Mouse (Mus musculus) forebrain, embryonic 16.5 days (tissue): ENCODE results near the gene Lrrc72. TPM values are rescaled to one million over a fixed set of nuclear protein-coding genes. Genes with fewer than 3 reads are reported as not detected.
A peak's percentile ranks its signal among the peaks of the same experiment; 100 is the strongest.

ENCODE experiments used
- ATAC-seq: fragments of 200-750 bp; cut with Nextera tagmentation; 2 replicates; pipeline ENCODE4 v1.8.0; 2017; ENCODE audit warnings: mild to moderate bottlenecking, moderate library complexity
- H3K27ac ChIP-seq: fragments of 300-500 bp; sonication (generic); 2 replicates; pipeline ENCODE4 v1.5.1; 2014; ENCODE audit warnings: low read length, control low read depth
- H3K27me3 ChIP-seq: fragments of 300-500 bp; sonication (generic); replicated peaks from 2 replicates; pipeline ENCODE4 v1.6.1; 2014; ENCODE audit warnings: low read length; ENCODE audit not compliant: control insufficient read depth, insufficient read depth
- H3K36me3 ChIP-seq: fragments of 300-500 bp; sonication (generic); 2 replicates; pipeline ENCODE4 v1.6.1; 2014; ENCODE audit not compliant: control insufficient read depth, insufficient read depth
- H3K4me1 ChIP-seq: fragments of 300-500 bp; sonication (generic); replicated peaks from 2 replicates; pipeline ENCODE4 v1.6.1; 2014; ENCODE audit warnings: low read length; ENCODE audit not compliant: control insufficient read depth, insufficient read depth
- H3K4me2 ChIP-seq: fragments of 300-500 bp; sonication (generic); 2 replicates; pipeline ENCODE4 v1.6.1; 2014; ENCODE audit warnings: mild to moderate bottlenecking, low read length, control low read depth
- H3K4me3 ChIP-seq: fragments of 300-500 bp; sonication (generic); replicated peaks from 2 replicates; pipeline ENCODE4 v1.5.1; 2014; ENCODE audit warnings: mild to moderate bottlenecking, low read length, control low read depth
- H3K9ac ChIP-seq: fragments of 300-500 bp; sonication (generic); replicated peaks from 2 replicates; pipeline ENCODE4 v1.6.1; 2014; ENCODE audit warnings: low read depth, low read length, control low read depth
- H3K9me3 ChIP-seq: fragments of 300-500 bp; sonication (generic); 2 replicates; pipeline ENCODE4 v1.6.1; 2016; ENCODE audit warnings: low read length; ENCODE audit not compliant: control insufficient read depth
- WGBS: fragments of 180-500 bp; shearing (Covaris S2); extraction: QIAGEN DNeasy Blood & Tissue Kit; methylation state at CpG from one replicate; pipeline ENCODE4 v1.1.7; 2014; 5-methylcytosine and 5-hydroxymethylcytosine counted together
- polyA plus RNA-seq: library from polyadenylated mRNA; unstranded; fragments of >200 nt; fragmentation: Nextera tagmentation; extraction: Ambion mirVana; gene quantifications from 2 replicates; pipeline ENCODE4 v1.2.1, GENCODE M21; 2015

The Lrrc72 gene
- polyA plus RNA-seq, 1 experiment from 2014 or later, result not detected

DNA sequence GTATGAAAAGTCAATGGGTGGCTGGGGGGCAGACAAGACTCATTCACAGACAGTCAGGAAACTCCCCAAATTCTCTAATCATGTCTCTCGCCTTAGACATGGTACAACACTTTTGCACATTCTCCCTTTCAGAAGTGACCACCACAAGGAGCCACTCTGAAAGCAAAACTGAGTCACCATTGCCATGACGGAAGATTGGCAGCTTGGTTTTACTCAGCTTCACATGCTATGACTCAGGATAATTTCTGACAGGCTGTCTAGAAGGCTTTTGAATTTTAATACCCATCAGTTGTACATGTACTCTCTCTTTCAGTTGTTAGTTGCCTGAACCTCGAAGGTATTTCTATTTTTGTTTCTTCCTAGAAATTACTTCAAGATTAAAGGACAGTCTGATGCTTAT is 12.0 kb downstream of the Lrrc72 start:
- no peak overlapping the region for H3K27ac ChIP-seq
- H3K36me3 ChIP-seq, result no peaks in the 10 kb centered on the region
- H3K9me3 ChIP-seq, result no peaks in the 10 kb centered on the region
- H3K9ac ChIP-seq, result no peak overlapping the region
- no peak overlapping the region for H3K4me2 ChIP-seq
- no peak for ATAC-seq
- 92% methylated on average over 3 of the region's 3 CpGs for WGBS
- H3K27me3 ChIP-seq, result no peaks in the 10 kb centered on the region
- H3K4me1 ChIP-seq, result no peaks in the 10 kb centered on the region
- no peak overlapping the region for H3K4me3 ChIP-seq

DNA sequence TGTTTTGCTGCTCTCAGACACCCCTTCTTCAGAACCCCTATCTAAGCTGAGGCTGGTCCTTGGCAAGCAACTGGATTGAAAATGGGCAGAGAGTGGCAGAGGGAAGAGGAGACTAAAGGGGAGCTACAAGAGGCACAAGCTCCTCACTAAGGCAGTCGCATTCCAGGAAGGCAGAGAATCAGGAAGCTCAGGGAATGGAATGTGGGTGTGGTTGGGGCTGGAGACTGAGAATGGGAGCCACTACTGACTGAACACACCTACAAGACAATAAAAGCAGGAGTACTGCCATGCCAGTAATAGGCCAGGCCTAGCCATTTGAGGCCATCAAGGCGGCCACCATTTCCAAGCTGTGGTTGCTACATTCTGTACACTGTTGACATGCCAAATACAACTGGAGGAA is 21.8 kb downstream of the Lrrc72 start:
- no peak overlapping the region for H3K27ac ChIP-seq
- no peaks in the 10 kb centered on the region for H3K27me3 ChIP-seq
- 88% methylated on average over 2 of the region's 2 CpGs for WGBS
- no peaks in the 10 kb centered on the region for H3K36me3 ChIP-seq
- peaks cover 3% of the 10 kb centered on the region for H3K9me3 ChIP-seq
- no peak overlapping the region for H3K9ac ChIP-seq
- H3K4me2 ChIP-seq, result no peak overlapping the region
- no peak overlapping the region for H3K4me3 ChIP-seq
- no peaks in the 10 kb centered on the region for H3K4me1 ChIP-seq
- no peak for ATAC-seq

DNA sequence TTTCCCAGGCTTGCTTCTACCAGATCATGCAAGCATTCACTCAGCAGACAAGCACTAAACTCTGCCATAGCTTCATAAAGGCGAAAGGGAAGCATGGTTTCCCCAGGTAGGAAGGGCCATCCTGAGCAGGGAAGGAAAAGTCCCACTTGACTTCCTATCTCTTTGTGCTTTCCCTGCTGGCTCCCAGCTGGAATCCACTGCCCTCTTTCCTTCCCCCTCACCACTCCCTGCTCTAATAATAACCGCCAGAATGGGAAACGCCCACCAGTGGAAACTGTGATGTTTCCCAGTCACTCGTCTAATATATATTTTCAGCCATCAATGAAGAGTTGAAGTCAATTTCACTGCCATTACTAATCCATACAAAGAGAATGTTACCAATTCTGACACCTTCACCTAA is 28.8 kb downstream of the Lrrc72 start:
- Histone ChIP-seq H3K4me2 (no peak overlapping the region), H3K9ac (no peak overlapping the region), H3K4me3 (no peak overlapping the region), H3K4me1 (no peaks in the 10 kb centered on the region), H3K27ac (no peak overlapping the region), H3K36me3 (no peaks in the 10 kb centered on the region), H3K9me3 (no peaks in the 10 kb centered on the region), H3K27me3 (no peaks in the 10 kb centered on the region)
- no peak for ATAC-seq
- WGBS, result 74% methylated on average over 4 of the region's 4 CpGs

DNA sequence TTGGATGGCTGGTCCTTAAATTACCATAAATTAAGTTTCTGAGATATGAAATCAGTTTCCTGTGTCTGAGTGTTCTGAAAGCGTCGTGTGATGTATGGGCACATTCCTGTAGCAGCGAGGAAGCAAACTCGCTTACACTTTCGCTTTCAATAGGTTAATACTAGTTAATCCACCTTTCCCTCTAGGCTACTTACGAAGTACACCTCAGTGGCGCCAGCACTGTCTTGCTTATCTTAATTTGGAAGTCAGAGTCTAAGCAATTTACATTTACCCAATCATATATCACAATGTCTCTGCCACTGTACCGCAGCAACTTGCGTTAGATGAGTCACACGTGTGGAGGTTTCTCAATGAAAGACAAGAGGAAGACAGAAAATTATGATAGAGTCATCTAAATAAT is 36.3 kb downstream of the Lrrc72 start:
- Histone ChIP-seq H3K9me3 (no peaks in the 10 kb centered on the region), H3K9ac (no peak overlapping the region), H3K27me3 (no peaks in the 10 kb centered on the region), H3K4me1 (no peaks in the 10 kb centered on the region), H3K36me3 (no peaks in the 10 kb centered on the region), H3K4me3 (no peak overlapping the region), H3K27ac (no peak overlapping the region), H3K4me2 (no peak overlapping the region)
- no peak for ATAC-seq
- 90% methylated on average over 10 of the region's 10 CpGs for WGBS

DNA sequence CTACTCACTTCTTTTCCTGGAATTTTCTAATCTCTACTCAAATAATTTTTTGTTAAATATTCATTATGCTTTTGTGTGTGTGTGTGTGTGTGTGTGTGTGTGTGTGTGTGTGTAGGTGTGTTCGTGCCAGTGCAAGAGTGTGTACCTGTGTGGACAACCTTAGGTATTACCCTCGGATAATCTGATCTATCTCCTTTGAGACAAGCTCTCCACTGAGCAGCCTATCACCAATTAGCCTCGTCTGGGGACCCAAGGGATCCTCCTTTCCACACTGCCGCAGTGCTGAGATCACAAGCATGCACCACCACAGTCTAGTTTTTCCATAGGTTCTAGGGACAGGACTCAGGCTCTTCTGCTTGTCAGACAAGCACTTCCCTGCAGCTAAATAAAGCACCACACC is 37.0 kb downstream of the Lrrc72 start:
- ATAC-seq, result no peak
- Histone ChIP-seq H3K36me3 (no peaks in the 10 kb centered on the region), H3K4me3 (no peak overlapping the region), H3K4me1 (no peaks in the 10 kb centered on the region), H3K4me2 (no peak overlapping the region), H3K9ac (no peak overlapping the region), H3K27ac (no peak overlapping the region), H3K27me3 (no peaks in the 10 kb centered on the region), H3K9me3 (no peaks in the 10 kb centered on the region)
- 70% methylated on average over 4 of the region's 4 CpGs for WGBS

DNA sequence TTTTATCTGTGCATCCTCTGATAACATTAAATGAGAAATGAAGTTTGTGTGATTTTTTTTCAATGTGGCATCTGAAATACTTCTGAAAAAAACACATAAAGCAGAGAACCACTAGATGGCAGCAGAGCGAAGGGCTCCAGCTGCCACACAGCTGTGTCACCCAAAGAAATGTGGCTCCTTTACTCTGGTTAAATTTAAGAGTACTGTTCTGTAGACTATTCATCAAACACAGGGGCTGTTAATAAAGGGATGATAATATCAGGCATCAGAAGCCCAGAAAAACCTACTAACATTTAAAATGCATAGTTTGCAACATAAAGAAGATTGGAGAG is 38.1 kb downstream of the Lrrc72 start:
- H3K27me3 ChIP-seq, result no peaks in the 10 kb centered on the region
- H3K4me2 ChIP-seq, result no peak overlapping the region
- H3K9me3 ChIP-seq, result no peaks in the 10 kb centered on the region
- H3K27ac ChIP-seq, result no peak overlapping the region
- H3K9ac ChIP-seq, result no peak overlapping the region
- H3K36me3 ChIP-seq, result no peaks in the 10 kb centered on the region
- H3K4me3 ChIP-seq, result no peak overlapping the region
- 0% methylated on average over 1 of the region's 1 CpGs for WGBS
- peak; percentile 85 for ATAC-seq
- H3K4me1 ChIP-seq, result no peaks in the 10 kb centered on the region

DNA sequence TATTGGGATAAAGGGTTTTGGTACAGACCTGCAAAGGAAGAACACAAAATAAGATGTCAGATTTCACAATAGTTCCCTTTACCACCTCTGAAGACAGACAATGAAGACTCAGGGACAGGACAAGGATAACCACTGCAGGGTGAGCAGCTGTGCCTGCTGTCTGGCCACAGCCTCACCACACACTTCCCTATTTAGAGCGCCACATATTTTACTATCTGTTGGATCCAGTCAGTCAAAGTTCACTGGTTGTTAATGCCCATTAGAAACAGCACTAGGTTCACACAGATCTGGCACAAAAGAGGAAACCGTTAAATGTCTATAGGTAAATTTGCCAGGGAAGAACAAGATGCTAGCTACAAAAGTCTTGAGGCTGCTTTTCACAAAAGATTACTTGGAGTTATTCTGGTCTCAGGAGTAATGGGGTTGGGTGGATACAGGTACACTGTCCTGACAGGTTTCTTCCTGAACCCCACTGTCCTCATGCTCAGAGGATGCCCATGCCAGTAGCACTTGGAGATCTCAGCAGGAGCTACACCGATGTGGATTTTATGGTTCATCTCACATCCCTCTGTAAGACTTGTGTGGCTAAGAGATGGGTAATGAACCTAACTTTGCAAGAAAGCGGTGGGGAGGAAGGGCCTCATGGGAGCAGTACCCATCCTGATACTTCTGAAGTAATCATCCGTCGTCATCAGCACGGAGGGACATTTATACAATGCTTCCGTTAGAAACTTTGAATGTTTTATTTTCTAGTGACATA is 38.6 kb downstream of the Lrrc72 start:
- Histone ChIP-seq H3K4me1 (no peaks in the 10 kb centered on the region), H3K9ac (no peak overlapping the region), H3K9me3 (no peaks in the 10 kb centered on the region), H3K27ac (no peak overlapping the region), H3K36me3 (no peaks in the 10 kb centered on the region), H3K4me3 (no peak overlapping the region), H3K27me3 (no peaks in the 10 kb centered on the region), H3K4me2 (no peak overlapping the region)
- WGBS, result 57% methylated on average over 8 of the region's 8 CpGs
- ATAC-seq, result peak; percentile 49; the same call in 1 of the 2 replicates

DNA sequence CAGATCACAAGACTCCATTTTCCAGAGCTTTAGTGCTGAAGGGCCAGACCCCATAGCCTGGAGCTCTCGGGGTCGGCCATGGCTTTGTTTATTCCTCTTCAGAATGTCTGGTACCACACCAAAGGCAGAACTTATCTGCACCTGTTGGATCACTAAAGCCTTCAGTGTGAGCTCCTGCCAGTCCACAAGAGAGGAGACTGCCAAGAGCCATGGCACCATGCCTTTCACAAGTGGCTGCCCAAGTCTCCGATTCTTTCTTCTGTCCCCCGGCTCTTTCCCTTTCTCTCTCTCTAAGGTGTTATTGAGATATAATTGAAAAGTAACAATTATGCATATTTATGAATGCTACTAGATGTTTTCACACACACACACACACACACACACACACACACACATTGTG is 43.1 kb downstream of the Lrrc72 start:
- H3K4me1 ChIP-seq, result peaks cover 7% of the 10 kb centered on the region; the same call in 1 of the 2 replicates
- no peak overlapping the region for H3K4me3 ChIP-seq
- H3K27ac ChIP-seq, result no peak overlapping the region
- H3K4me2 ChIP-seq, result no peak overlapping the region
- H3K36me3 ChIP-seq, result no peaks in the 10 kb centered on the region
- WGBS, result 46% methylated on average over 4 of the region's 4 CpGs
- no peaks in the 10 kb centered on the region for H3K27me3 ChIP-seq
- ATAC-seq, result no peak
- no peaks in the 10 kb centered on the region for H3K9me3 ChIP-seq
- no peak overlapping the region for H3K9ac ChIP-seq

DNA sequence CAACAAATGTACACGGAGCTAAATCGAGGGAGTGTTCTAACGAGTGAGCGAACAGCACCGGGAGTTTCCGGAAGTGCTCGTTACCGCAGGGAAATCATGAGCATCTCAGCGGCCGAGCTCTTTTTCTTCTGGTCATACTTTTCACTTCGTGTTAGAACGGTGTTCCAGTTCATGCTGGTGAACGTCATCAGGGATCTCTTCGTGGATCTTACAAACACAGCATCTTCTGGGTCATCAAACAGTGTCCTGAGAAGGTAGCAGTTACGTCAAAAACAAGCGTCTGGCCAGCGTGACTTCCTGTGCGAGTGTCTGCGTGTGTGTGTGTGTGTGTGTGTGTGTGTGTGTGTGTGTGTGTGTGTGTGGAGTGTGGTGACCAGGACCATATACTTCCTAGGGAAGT is 44.7 kb downstream of the Lrrc72 start:
- Histone ChIP-seq H3K4me3 (no peak overlapping the region), H3K4me1 (peaks cover 7% of the 10 kb centered on the region; the same call in 1 of the 2 replicates), H3K9ac (no peak overlapping the region), H3K27me3 (no peaks in the 10 kb centered on the region), H3K9me3 (no peaks in the 10 kb centered on the region), H3K36me3 (no peaks in the 10 kb centered on the region), H3K27ac (no peak overlapping the region), H3K4me2 (peak overlapping the region; percentile 18)
- 49% methylated on average over 19 of the region's 19 CpGs for WGBS
- no peak for ATAC-seq

DNA sequence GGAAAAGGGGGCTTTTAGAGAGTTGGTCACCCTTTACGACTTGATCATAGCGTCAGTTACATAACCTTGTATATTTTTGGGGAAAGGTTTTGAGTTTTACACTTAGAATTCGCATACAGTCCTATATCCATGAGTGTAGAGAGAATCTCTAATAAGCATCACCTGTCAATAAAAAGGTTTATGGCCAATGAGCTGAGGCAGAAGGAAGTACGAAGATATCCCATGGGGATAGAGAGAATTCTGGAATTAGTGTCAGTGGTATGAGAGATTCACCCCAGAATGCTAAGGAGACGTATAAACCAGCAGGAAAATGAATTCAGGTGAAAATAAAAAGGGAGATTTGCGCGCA is 45.4 kb downstream of the Lrrc72 start:
- no peak overlapping the region for H3K9ac ChIP-seq
- no peaks in the 10 kb centered on the region for H3K36me3 ChIP-seq
- no peaks in the 10 kb centered on the region for H3K9me3 ChIP-seq
- H3K4me1 ChIP-seq, result peaks cover 7% of the 10 kb centered on the region; the same call in 1 of the 2 replicates
- H3K4me2 ChIP-seq, result peak overlapping the region; percentile 30
- peak; percentile 7; the same call in 1 of the 2 replicates for ATAC-seq
- H3K4me3 ChIP-seq, result no peak overlapping the region
- no peaks in the 10 kb centered on the region for H3K27me3 ChIP-seq
- 69% methylated on average over 7 of the region's 7 CpGs for WGBS
- no peak overlapping the region for H3K27ac ChIP-seq
